Comparison of ENCODE assay signal across 13 mouse cellular contexts in the genomic region with DNA sequence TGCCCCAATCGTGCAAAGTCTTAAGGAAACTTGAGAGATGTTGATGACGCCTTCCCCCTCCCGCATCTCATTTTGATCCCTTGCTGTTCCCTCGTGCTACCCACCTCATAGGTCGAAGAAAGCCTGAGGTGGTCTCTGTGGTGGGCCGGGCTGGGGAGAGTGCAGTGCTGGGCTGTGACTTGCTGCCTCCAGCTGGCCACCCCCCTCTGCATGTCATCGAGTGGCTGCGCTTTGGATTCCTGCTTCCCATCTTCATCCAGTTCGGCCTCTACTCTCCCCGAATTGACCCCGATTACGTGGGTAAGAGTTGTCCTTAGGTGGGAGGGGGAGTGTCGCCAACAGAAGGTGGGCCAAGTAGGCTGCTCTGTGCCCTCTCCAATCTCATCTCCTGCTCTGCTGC. TPM values are rescaled to one million over a fixed set of nuclear protein-coding genes. Genes with fewer than 3 reads are reported as not detected.
A peak's percentile ranks its signal among the peaks of the same experiment; 100 is the strongest.
DNase-seq lines count a peak whose midpoint lies in the region; ATAC-seq and TF ChIP-seq lines count a peak whose summit lies in the region.
"Had no signal": no experiment of that assay in that cellular context is flagged by ENCODE, and none has a peak within 500 bp of the region (broad histone marks: within the 10 kb centered on the region; RNA-seq: fewer than 3 reads in every experiment).

No protein-coding gene starts in this region.

- no peak for TF ChIP-seq EP300 in lung, postnatal 0 days (IDR thresholded peaks at IDR 0.05)
- TF ChIP-seq EP300 in stomach, postnatal 0 days (optimal IDR thresholded peaks at IDR 0.05): no peak

- H3K4me1 ChIP-seq in lung, embryonic 15.5 days: peaks cover 33% of the 10 kb centered on the region
- H3K4me1 ChIP-seq in lung, postnatal 0 days (ENCODE audit: insufficient read depth, low read depth, low read length): no peaks in the 10 kb centered on the region
- H3K4me1 ChIP-seq in hindbrain, embryonic 13.5 days (replicated peaks): peaks cover 71% of the 10 kb centered on the region
- peaks cover 55% of the 10 kb centered on the region for H3K4me1 ChIP-seq in midbrain, embryonic 11.5 days (ENCODE audit: control insufficient read depth, insufficient read depth, low read length)
- H3K4me1 ChIP-seq in stomach, postnatal 0 days (replicated peaks; ENCODE audit: control insufficient read depth, insufficient read depth): peaks cover 7% of the 10 kb centered on the region; the same call in 1 of the 2 replicates

- intact Hi-C loops in gastrocnemius, postnatal 36 days (cut with DNase I): no loop called here

- no peak for TF ChIP-seq CTCF in lung, postnatal 0 days (IDR thresholded peaks at IDR 0.05)
- TF ChIP-seq CTCF in stomach, postnatal 0 days (IDR thresholded peaks at IDR 0.05; ENCODE audit: low read depth): no peak

- no peak overlapping the region for H3K9ac ChIP-seq in lung, embryonic 15.5 days
- no peak overlapping the region for H3K9ac ChIP-seq in lung, postnatal 0 days (replicated peaks; ENCODE audit: low read depth)
- H3K9ac ChIP-seq in hindbrain, embryonic 13.5 days: peak overlapping the region; percentile 84
- peak overlapping the region; percentile 48; the same call in 1 of the 2 replicates for H3K9ac ChIP-seq in midbrain, embryonic 11.5 days (ENCODE audit: low read length)
- H3K9ac ChIP-seq in stomach, postnatal 0 days (ENCODE audit: low read length): no peak overlapping the region
- H3K9ac ChIP-seq: heart, embryonic 13.5 days had no signal

- H3K4me2 ChIP-seq in lung, embryonic 15.5 days: peak overlapping the region; percentile 29; the same call in 1 of the 2 replicates
- H3K4me2 ChIP-seq in lung, postnatal 0 days (replicated peaks; ENCODE audit: low read depth, low read length): no peak overlapping the region
- H3K4me2 ChIP-seq in hindbrain, embryonic 13.5 days: peak overlapping the region; percentile 91
- peak overlapping the region; percentile 81 for H3K4me2 ChIP-seq in midbrain, embryonic 11.5 days
- H3K4me2 ChIP-seq in stomach, postnatal 0 days (replicated peaks; ENCODE audit: low read depth): peak overlapping the region; percentile 32; the same call in 1 of the 2 replicates

- H3K36me3 ChIP-seq in lung, embryonic 15.5 days: no peaks in the 10 kb centered on the region
- no peaks in the 10 kb centered on the region for H3K36me3 ChIP-seq in lung, postnatal 0 days (ENCODE audit: insufficient read depth, low read length)
- H3K36me3 ChIP-seq in hindbrain, embryonic 13.5 days: peaks cover 20% of the 10 kb centered on the region
- H3K36me3 ChIP-seq in midbrain, embryonic 11.5 days (ENCODE audit: control insufficient read depth, insufficient read depth, low read length): peaks cover 10% of the 10 kb centered on the region
- H3K36me3 ChIP-seq in stomach, postnatal 0 days (ENCODE audit: control insufficient read depth, insufficient read depth, low read length): no peaks in the 10 kb centered on the region
- H3K36me3 ChIP-seq: heart, embryonic 13.5 days had no signal

- ATAC-seq in lung, embryonic 15.5 days (ENCODE audit: borderline replicate concordance, extremely low read depth, low FRiP score, low TSS enrichment): no peak
- ATAC-seq in lung, postnatal 0 days: no peak
- no peak for ATAC-seq in hindbrain, embryonic 13.5 days (ENCODE audit: low FRiP score)
- ATAC-seq in midbrain, embryonic 11.5 days (ENCODE audit: low FRiP score): no peak
- no peak for ATAC-seq in stomach, postnatal 0 days (ENCODE audit: low FRiP score, low TSS enrichment)
- ATAC-seq in monocyte, adult 5-6 weeks (replicated peaks; ENCODE audit: insufficient number of reproducible peaks, low FRiP score, low TSS enrichment, poor library complexity, severe bottlenecking): no peak

- H3K4me3 ChIP-seq in lung, embryonic 15.5 days: no peak overlapping the region
- no peak overlapping the region for H3K4me3 ChIP-seq in lung, postnatal 0 days (ENCODE audit: low read depth, low read length)
- peak overlapping the region; percentile 70 for H3K4me3 ChIP-seq in hindbrain, embryonic 13.5 days
- H3K4me3 ChIP-seq in midbrain, embryonic 11.5 days (ENCODE audit: low read depth, low read length): peak overlapping the region; percentile 74
- H3K4me3 ChIP-seq in stomach, postnatal 0 days (ENCODE audit: low read depth, low read length): no peak overlapping the region
- H3K4me3 ChIP-seq: heart, embryonic 13.5 days had no signal

- no peaks in the 10 kb centered on the region for H3K9me3 ChIP-seq in lung, embryonic 15.5 days
- no peaks in the 10 kb centered on the region for H3K9me3 ChIP-seq in lung, postnatal 0 days (ENCODE audit: low read length)
- H3K9me3 ChIP-seq in hindbrain, embryonic 13.5 days: no peaks in the 10 kb centered on the region
- H3K9me3 ChIP-seq in midbrain, embryonic 11.5 days (ENCODE audit: control insufficient read depth, low read length): no peaks in the 10 kb centered on the region
- H3K9me3 ChIP-seq in stomach, postnatal 0 days (ENCODE audit: control insufficient read depth, low read length): no peaks in the 10 kb centered on the region
- H3K9me3 ChIP-seq: heart, embryonic 13.5 days had no signal

- H3K27me3 ChIP-seq in lung, embryonic 15.5 days: no peaks in the 10 kb centered on the region
- H3K27me3 ChIP-seq in lung, postnatal 0 days (replicated peaks; ENCODE audit: insufficient read depth, low read length): no peaks in the 10 kb centered on the region
- peaks cover 9% of the 10 kb centered on the region; the same call in 1 of the 2 replicates for H3K27me3 ChIP-seq in hindbrain, embryonic 13.5 days
- H3K27me3 ChIP-seq in midbrain, embryonic 11.5 days (ENCODE audit: control insufficient read depth, insufficient read depth, low read length): no peaks in the 10 kb centered on the region
- no peaks in the 10 kb centered on the region for H3K27me3 ChIP-seq in stomach, postnatal 0 days (ENCODE audit: control insufficient read depth, insufficient read depth, low read length)

- no peak overlapping the region for H3K27ac ChIP-seq in lung, embryonic 15.5 days
- H3K27ac ChIP-seq in lung, postnatal 0 days (ENCODE audit: low read length): no peak overlapping the region
- no peak overlapping the region for H3K27ac ChIP-seq in hindbrain, embryonic 13.5 days
- peak overlapping the region; percentile 4; the same call in 1 of the 2 replicates for H3K27ac ChIP-seq in midbrain, embryonic 11.5 days (ENCODE audit: low read depth, low read length)
- H3K27ac ChIP-seq in stomach, postnatal 0 days (replicated peaks): no peak overlapping the region
- H3K27ac ChIP-seq: heart, embryonic 13.5 days had no signal

- DNase-seq in lung, postnatal 0 days (ENCODE audit: low spot score): no peak
- DNase-seq in midbrain, embryonic 11.5 days (ENCODE audit: low spot score, missing footprints): peak; percentile 82
- DNase-seq in stomach, postnatal 0 days (ENCODE audit: low spot score): no peak
- DNase-seq in gastrocnemius, postnatal 36 days: no peak
- no peak for DNase-seq in cerebellum, postnatal 10 days
- DNase-seq: adrenal gland, postnatal 25 days; cerebellum, adult 9-10 months; kidney, postnatal 10 days had no signal

- 58% methylated on average over 13 of the region's 13 CpGs for WGBS in lung, embryonic 15.5 days
- WGBS in lung, postnatal 0 days: 64% methylated on average over 13 of the region's 13 CpGs
- 55% methylated on average over 13 of the region's 13 CpGs for WGBS in hindbrain, embryonic 13.5 days
- WGBS in midbrain, embryonic 11.5 days: 36% methylated on average over 13 of the region's 13 CpGs
- WGBS in stomach, postnatal 0 days: 71% methylated on average over 13 of the region's 13 CpGs

RNA-seq across cellular contexts. Expression of a gene that starts 3.1 kb away (rescaled TPM):
- polyA plus RNA-seq in lung, embryonic 15.5 days (2015; fragmentation: Nextera tagmentation; extraction: Ambion mirVana): 21.7 and 22.5 TPM in 2 replicates
- polyA plus RNA-seq in lung, postnatal 0 days (2015; fragmentation: Nextera tagmentation; extraction: Ambion mirVana): 1.1 and 1.3 TPM in 2 replicates
- polyA plus RNA-seq in hindbrain, embryonic 13.5 days (2015; fragmentation: Nextera tagmentation; extraction: Ambion mirVana): 57.4 and 62.6 TPM in 2 replicates
- 48.8 and 49.7 TPM in 2 replicates for polyA plus RNA-seq in midbrain, embryonic 11.5 days (2014; fragmentation: Nextera tagmentation; extraction: Ambion mirVana)
- 16.7 and 19.9 TPM in 2 replicates for polyA plus RNA-seq in stomach, postnatal 0 days (2015; fragmentation: Nextera tagmentation; extraction: Ambion mirVana)
- total RNA-seq in monocyte, adult 5-6 weeks (2017): 1.1 to 6.0 TPM (median 1.2 TPM) in 3 replicates
- total RNA-seq in gastrocnemius, postnatal 36 days (2021): under 1 TPM; 0.36 to 0.59 TPM

RNA-seq across cellular contexts. Expression of a gene that starts 9.5 kb away (rescaled TPM):
- polyA plus RNA-seq in lung, embryonic 15.5 days (2015; fragmentation: Nextera tagmentation; extraction: Ambion mirVana): 0.31 and 0.51 TPM in 2 replicates
- 4.7 and 5.3 TPM in 2 replicates for polyA plus RNA-seq in lung, postnatal 0 days (2015; fragmentation: Nextera tagmentation; extraction: Ambion mirVana)
- 0.34 TPM in 1 of 2 replicates, not detected in the other for polyA plus RNA-seq in hindbrain, embryonic 13.5 days (2015; fragmentation: Nextera tagmentation; extraction: Ambion mirVana)
- polyA plus RNA-seq in midbrain, embryonic 11.5 days (2014; fragmentation: Nextera tagmentation; extraction: Ambion mirVana): 0.12 and 0.23 TPM in 2 replicates
- 1.8 TPM in 2 replicates for polyA plus RNA-seq in stomach, postnatal 0 days (2015; fragmentation: Nextera tagmentation; extraction: Ambion mirVana)
- 17.0 to 25.6 TPM (median 21.4 TPM) in 3 replicates for total RNA-seq in monocyte, adult 5-6 weeks (2017)
- total RNA-seq in gastrocnemius, postnatal 36 days (2021): under 1 TPM; 0.20 to 0.33 TPM

RNA-seq across cellular contexts. Expression of a gene that starts 15.2 kb away (rescaled TPM):
- 541 and 580 TPM in 2 replicates for polyA plus RNA-seq in lung, embryonic 15.5 days (2015; fragmentation: Nextera tagmentation; extraction: Ambion mirVana)
- polyA plus RNA-seq in lung, postnatal 0 days (2015; fragmentation: Nextera tagmentation; extraction: Ambion mirVana): 739 and 823 TPM in 2 replicates
- 67.8 and 72.3 TPM in 2 replicates for polyA plus RNA-seq in hindbrain, embryonic 13.5 days (2015; fragmentation: Nextera tagmentation; extraction: Ambion mirVana)
- 36.3 and 39.1 TPM in 2 replicates for polyA plus RNA-seq in midbrain, embryonic 11.5 days (2014; fragmentation: Nextera tagmentation; extraction: Ambion mirVana)
- 564 and 594 TPM in 2 replicates for polyA plus RNA-seq in stomach, postnatal 0 days (2015; fragmentation: Nextera tagmentation; extraction: Ambion mirVana)
- total RNA-seq in monocyte, adult 5-6 weeks (2017): 185 to 298 TPM (median 202 TPM) in 3 replicates
- 10 to 100 TPM; 20.4 to 23.5 TPM for total RNA-seq in gastrocnemius, postnatal 36 days (2021)

RNA-seq across cellular contexts. Expression of a gene that starts 35.9 kb away (rescaled TPM):
- 8.1 and 10.7 TPM in 2 replicates for polyA plus RNA-seq in lung, embryonic 15.5 days (2015; fragmentation: Nextera tagmentation; extraction: Ambion mirVana)
- 12.2 and 13.1 TPM in 2 replicates for polyA plus RNA-seq in lung, postnatal 0 days (2015; fragmentation: Nextera tagmentation; extraction: Ambion mirVana)
- polyA plus RNA-seq in hindbrain, embryonic 13.5 days (2015; fragmentation: Nextera tagmentation; extraction: Ambion mirVana): 3.7 and 5.2 TPM in 2 replicates
- 1.0 and 1.1 TPM in 2 replicates for polyA plus RNA-seq in midbrain, embryonic 11.5 days (2014; fragmentation: Nextera tagmentation; extraction: Ambion mirVana)
- 4.6 and 5.4 TPM in 2 replicates for polyA plus RNA-seq in stomach, postnatal 0 days (2015; fragmentation: Nextera tagmentation; extraction: Ambion mirVana)
- 7.5 TPM in 1 of 3 replicates, not detected in the others for total RNA-seq in monocyte, adult 5-6 weeks (2017)
- under 1 TPM in 1 of 2 experiments, not detected in 1; 0.33 TPM for total RNA-seq in gastrocnemius, postnatal 36 days (2021)
- polyA plus RNA-seq: C2C12 had no signal

Comparison
In these comparisons a context has a peak if more than half of its experiments do, and no peak if none do; other contexts are left out.
1. H3K4me3 ChIP-seq: peak in hindbrain, embryonic 13.5 days (single experiment) and midbrain, embryonic 11.5 days (single experiment); none in lung, embryonic 15.5 days (single experiment), lung, postnatal 0 days (single experiment) and stomach, postnatal 0 days (single experiment).
2. H3K9ac ChIP-seq: peak in hindbrain, embryonic 13.5 days (single experiment) and midbrain, embryonic 11.5 days (single experiment); none in lung, embryonic 15.5 days (single experiment), lung, postnatal 0 days (single experiment) and stomach, postnatal 0 days (single experiment).